Mouse (Mus musculus) intestine, embryonic 15.5 days (tissue): Measurements from ENCODE around the gene Abhd11. TPM values are rescaled to one million over a fixed set of nuclear protein-coding genes. Genes with fewer than 3 reads are reported as not detected.
"Not testable (repeated sequence)": the region's sequence is repeated elsewhere in the genome, so short reads cannot be mapped to it uniquely, and the experiment has no call there.

Experiments used
- ATAC-seq: fragments of 200-750 bp; cut with Nextera tagmentation; 2 replicates; pipeline ENCODE4 v1.8.0; 2017; ENCODE audit warnings: moderate TSS enrichment, moderate library complexity
- H3K27ac ChIP-seq: fragments of 300-500 bp; sonication (generic); 2 replicates; pipeline ENCODE4 v1.5.1; 2015; ENCODE audit warnings: mild to moderate bottlenecking, inconsistent platforms
- H3K27me3 ChIP-seq: fragments of 300-500 bp; sonication (generic); replicated peaks from 2 replicates; pipeline ENCODE4 v1.6.1; 2015; ENCODE audit warnings: inconsistent platforms
- H3K36me3 ChIP-seq: fragments of 300-500 bp; sonication (generic); 2 replicates; pipeline ENCODE4 v1.6.1; 2015; ENCODE audit warnings: inconsistent platforms
- H3K4me1 ChIP-seq: fragments of 300-500 bp; sonication (generic); replicated peaks from 2 replicates; pipeline ENCODE4 v1.6.1; 2015; ENCODE audit warnings: inconsistent platforms
- H3K4me2 ChIP-seq: fragments of 300-500 bp; sonication (generic); replicated peaks from 2 replicates; pipeline ENCODE4 v1.6.1; 2015; ENCODE audit warnings: mild to moderate bottlenecking, inconsistent platforms
- H3K4me3 ChIP-seq: fragments of 300-500 bp; sonication (generic); replicated peaks from 2 replicates; pipeline ENCODE4 v1.5.1; 2015; ENCODE audit warnings: inconsistent platforms
- H3K9ac ChIP-seq: fragments of 300-500 bp; sonication (generic); 2 replicates; pipeline ENCODE4 v1.6.1; 2015; ENCODE audit warnings: inconsistent platforms
- H3K9me3 ChIP-seq: fragments of 300-500 bp; sonication (generic); 2 replicates; pipeline ENCODE4 v1.6.1; 2016; ENCODE audit warnings: inconsistent platforms
- WGBS: fragments of 180-500 bp; shearing (Covaris S2); methylation state at CpG from one replicate; pipeline ENCODE4 v1.1.7; 2015; 5-methylcytosine and 5-hydroxymethylcytosine counted together
- polyA plus RNA-seq: library from polyadenylated mRNA; unstranded; fragments of >200 nt; fragmentation: Nextera tagmentation; extraction: Ambion mirVana; gene quantifications from 2 replicates; pipeline ENCODE4 v1.2.1, GENCODE M21; 2015

The Abhd11 gene
- polyA plus RNA-seq, result 96.0 and 101 TPM in 2 replicates

DNA sequence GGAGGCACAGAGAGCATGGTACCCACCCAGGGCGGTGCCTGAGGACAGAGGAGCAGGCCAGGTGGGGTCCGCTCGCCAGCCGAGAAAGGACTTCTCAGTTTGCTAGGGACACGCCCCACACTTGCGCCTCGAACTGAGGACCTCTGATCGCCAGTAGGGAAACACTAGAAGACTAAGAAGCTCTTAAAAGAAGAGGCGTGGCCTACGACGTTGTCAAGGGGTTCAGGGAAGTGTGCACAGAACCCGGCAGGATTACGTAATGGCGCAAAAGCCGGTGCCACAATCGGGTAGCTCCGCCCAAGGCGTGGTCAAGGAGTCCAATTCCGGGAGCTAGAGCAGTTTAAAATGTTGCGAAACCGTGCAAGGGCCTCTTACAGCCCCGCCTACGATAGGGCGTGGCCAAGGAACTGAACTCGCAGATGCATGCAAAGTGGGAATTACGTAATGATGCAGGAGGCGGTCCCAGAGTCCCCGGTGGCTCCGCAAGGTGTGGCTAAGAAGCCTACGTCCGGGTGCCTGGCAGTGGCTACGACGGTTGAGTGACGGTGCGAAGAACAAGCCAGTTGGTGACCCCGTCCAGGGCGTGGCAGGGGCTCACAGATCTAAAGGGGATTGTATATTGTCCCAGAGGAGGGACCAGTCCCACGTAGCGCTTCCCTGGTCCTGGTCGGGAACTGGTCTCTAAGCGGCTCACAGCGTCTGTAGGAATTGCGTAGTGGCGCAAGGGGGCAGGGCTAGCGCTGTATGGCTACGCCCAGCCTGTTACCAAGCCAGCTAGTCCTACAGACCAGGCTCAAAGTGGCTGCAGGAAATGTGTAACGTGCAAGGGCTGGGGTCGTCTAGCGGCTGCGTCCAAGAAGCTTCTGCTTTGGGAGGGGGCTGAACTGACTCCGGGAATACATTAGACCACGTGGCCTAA lies at the start of gene Abhd11:
Gene Abhd11, plus strand, starts transcription at position 482 of the 919 bp plus-strand sequence.
- Histone ChIP-seq H3K27me3 (no peaks in the 10 kb centered on the region), H3K4me1 (peaks cover 38% of the 10 kb centered on the region), H3K9ac (peak within 1 kb of the TSS; percentile 71), H3K36me3 (no peaks in the 10 kb centered on the region), H3K4me3 (peak within 1 kb of the TSS; percentile 73), H3K27ac (peak within 1 kb of the TSS; percentile 99), H3K9me3 (no peaks in the 10 kb centered on the region), H3K4me2 (peak within 1 kb of the TSS; percentile 90)
- peak; percentile 86 for ATAC-seq
- WGBS, result under 1% methylated on average over 52 of the region's 52 CpGs

DNA sequence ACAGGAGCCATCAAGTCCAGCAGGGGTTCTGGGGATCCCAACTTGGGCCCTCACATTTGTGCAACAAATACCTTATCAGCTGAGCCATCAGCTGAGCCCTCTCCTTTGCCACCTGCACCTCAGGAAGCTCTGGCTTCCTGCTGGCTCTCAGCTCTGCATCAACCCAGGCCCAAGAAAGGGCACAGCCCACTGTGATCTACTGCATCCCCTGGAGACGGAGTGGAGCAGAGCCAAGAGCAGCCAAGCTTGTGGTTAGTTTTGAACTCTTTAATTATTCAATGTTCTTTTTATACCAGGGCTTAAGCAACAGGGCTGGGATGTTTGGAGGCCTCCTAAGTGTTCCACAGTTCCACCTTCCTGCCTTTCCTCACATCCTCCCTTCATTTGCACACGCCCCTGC lies 48.5 kb upstream of the Abhd11 start:
- Histone ChIP-seq H3K4me3 (no peak overlapping the region), H3K9me3 (no peaks in the 10 kb centered on the region), H3K9ac (no peak overlapping the region), H3K36me3 (no peaks in the 10 kb centered on the region), H3K4me2 (no peak overlapping the region), H3K27ac (no peak overlapping the region), H3K4me1 (peaks cover 6% of the 10 kb centered on the region; the same call in 1 of the 2 replicates), H3K27me3 (no peaks in the 10 kb centered on the region)
- WGBS, result 80% methylated on average over 2 of the region's 2 CpGs
- ATAC-seq, result no peak

DNA sequence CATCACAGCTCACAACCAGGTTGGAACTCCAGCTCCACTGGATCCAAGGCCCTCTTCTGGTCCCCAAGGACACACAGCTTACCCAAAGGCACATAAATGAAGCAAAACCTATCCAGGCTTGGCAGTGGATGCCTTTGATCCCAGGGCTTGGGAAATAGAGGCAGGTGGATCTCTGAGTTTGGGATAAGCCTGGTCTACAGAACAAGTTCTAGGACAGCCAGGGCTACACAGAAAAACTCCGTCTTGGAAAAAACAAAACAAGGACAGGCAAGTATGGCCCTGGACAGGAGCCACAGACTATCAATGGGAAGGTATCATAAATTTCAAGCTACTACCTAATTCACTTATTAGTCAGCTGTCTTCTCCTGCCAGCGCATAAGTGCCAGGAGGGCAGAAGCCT lies 47.4 kb upstream of the Abhd11 start:
- no peak overlapping the region for H3K9ac ChIP-seq
- no peak overlapping the region for H3K4me2 ChIP-seq
- H3K27ac ChIP-seq, result 0 out of 2 replicates have a peak overlapping the region, but pooled peaks have one; percentile 3
- no peaks in the 10 kb centered on the region for H3K36me3 ChIP-seq
- H3K27me3 ChIP-seq, result no peaks in the 10 kb centered on the region
- ATAC-seq, result no peak
- H3K4me1 ChIP-seq, result peaks cover 8% of the 10 kb centered on the region; the same call in 1 of the 2 replicates
- WGBS, result 92% methylated on average over 2 of the region's 2 CpGs
- no peak overlapping the region for H3K4me3 ChIP-seq
- H3K9me3 ChIP-seq, result no peaks in the 10 kb centered on the region

DNA sequence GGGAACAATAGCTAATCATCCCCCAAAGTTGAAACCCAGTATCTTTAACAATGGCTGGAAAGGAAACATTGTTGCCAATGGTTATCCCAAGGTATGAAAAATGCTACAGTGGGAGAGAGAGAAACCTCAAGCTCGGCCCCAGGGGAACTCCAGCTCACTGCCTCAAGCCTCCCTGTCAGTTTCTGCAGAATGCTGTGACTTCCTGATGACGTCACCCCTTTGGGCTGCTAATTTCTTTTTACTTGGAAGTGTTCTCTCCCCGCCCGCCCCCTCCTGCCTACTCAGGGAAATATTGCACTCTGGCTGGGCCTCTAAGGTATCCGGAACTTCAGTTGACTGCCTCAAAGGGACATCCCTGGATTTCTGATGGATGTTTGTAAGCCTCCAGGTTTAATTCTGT lies 45.4 kb upstream of the Abhd11 start:
- H3K9me3 ChIP-seq, result no peaks in the 10 kb centered on the region
- ATAC-seq, result no peak
- H3K4me3 ChIP-seq, result no peak overlapping the region
- H3K27ac ChIP-seq, result no peak overlapping the region
- no peaks in the 10 kb centered on the region for H3K36me3 ChIP-seq
- H3K9ac ChIP-seq, result no peak overlapping the region
- H3K27me3 ChIP-seq, result no peaks in the 10 kb centered on the region
- H3K4me2 ChIP-seq, result no peak overlapping the region
- H3K4me1 ChIP-seq, result peaks cover 9% of the 10 kb centered on the region; the same call in 1 of the 2 replicates
- 31% methylated on average over 5 of the region's 5 CpGs for WGBS

DNA sequence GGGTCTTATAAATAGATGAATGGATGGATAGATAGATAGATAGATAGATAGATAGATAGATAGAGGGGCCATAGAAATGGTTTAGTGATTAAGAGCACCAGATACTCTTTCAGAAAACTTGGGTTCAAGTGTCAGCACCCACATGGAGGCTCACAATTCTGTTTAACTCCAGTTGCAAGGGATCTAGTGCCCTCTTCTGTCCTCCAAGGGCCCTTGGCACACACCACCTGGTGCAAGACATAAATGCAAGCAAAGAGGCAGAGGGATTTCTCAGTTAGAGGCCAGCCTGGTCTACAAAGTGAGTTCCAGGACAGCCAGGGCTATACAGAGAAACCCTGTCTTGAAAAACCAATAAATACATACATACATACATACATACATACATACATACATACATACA lies 44.3 kb upstream of the Abhd11 start:
- not testable (repeated sequence) for H3K36me3 ChIP-seq, ATAC-seq, H3K4me3 ChIP-seq, H3K9me3 ChIP-seq, H3K9ac ChIP-seq, H3K27me3 ChIP-seq, H3K27ac ChIP-seq, H3K4me1 ChIP-seq, H3K4me2 ChIP-seq

DNA sequence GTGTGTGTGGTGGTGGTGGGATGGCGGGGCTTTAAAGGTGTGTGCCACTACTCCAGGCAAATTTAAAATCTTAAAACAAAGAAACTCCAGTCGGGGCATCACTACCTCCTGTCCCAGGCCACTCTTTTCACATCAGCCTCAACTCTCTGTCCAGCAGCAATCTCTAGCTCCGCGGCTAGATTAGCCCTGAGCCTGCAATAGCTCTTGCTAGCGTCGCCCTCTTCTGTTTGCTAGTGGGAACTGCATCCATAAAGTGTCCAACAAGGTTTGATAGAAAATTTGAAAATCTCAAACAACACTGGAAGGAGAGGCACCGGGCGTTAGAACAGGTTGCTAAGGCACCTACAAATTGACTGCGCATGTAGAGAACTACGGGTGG lies 43.5 kb upstream of the Abhd11 start:
- no peak for ATAC-seq
- Histone ChIP-seq H3K4me1 (peaks cover 9% of the 10 kb centered on the region; the same call in 1 of the 2 replicates), H3K9ac (peak overlapping the region; percentile 32), H3K27me3 (no peaks in the 10 kb centered on the region), H3K9me3 (no peaks in the 10 kb centered on the region), H3K4me2 (peak overlapping the region; percentile 68), H3K36me3 (no peaks in the 10 kb centered on the region), H3K4me3 (peak overlapping the region; percentile 31; the same call in 1 of the 2 replicates), H3K27ac (peak overlapping the region; percentile 77)
- 7% methylated on average over 10 of the region's 10 CpGs for WGBS

DNA sequence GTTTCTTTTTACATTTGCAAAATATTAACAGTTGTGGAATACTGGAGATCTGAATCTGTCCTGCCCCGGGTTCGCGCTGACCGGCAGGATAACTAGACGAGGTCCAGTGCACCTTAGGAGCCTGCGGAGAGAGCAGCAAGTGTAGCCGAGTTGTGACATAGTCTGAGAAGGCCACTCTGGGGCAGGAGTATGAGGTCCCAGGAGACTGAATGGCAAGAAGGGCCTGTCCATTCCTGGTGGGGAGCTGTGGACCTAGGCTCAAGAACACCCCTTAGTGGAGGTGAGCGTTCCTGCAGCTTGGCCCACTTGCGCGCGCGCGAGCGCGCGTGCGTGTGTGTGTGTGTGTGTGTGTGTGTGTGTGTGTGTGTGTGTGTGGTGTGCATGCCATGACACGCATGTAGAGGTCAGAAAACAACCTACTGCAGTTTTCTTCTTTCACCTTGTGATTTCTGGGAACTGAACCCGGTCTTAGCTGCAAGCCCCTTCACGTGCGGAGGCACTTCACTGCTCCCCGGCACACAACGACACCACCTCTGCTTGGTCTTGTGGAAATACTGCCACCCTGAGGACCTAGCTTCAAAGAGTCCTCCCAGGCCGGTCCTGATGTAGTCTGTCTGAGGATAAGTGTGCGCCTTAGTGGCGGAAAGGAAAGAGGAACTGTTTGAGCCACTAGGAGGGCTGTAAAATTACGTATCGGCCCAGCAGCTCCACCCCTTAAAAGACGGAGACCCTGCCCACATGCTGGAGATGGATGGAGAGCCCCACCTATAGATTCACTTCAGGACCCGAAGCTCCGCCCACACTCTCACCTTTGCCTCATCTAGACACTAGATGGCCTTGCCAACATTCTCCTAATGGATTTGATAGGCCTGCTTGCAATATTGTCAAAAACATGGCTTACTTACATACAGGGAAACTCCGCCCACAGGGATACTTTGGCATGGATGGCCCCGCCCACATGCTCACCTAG lies 42.8 kb upstream of the Abhd11 start:
- Histone ChIP-seq H3K4me3 (peak overlapping the region; percentile 31), H3K36me3 (no peaks in the 10 kb centered on the region), H3K27me3 (no peaks in the 10 kb centered on the region), H3K4me1 (peaks cover 9% of the 10 kb centered on the region; the same call in 1 of the 2 replicates), H3K9ac (peak overlapping the region; percentile 32), H3K27ac (peak overlapping the region; percentile 92), H3K4me2 (peak overlapping the region; percentile 68), H3K9me3 (no peaks in the 10 kb centered on the region)
- WGBS, result 4% methylated on average over 33 of the region's 33 CpGs
- ATAC-seq, result peak; percentile 87

DNA sequence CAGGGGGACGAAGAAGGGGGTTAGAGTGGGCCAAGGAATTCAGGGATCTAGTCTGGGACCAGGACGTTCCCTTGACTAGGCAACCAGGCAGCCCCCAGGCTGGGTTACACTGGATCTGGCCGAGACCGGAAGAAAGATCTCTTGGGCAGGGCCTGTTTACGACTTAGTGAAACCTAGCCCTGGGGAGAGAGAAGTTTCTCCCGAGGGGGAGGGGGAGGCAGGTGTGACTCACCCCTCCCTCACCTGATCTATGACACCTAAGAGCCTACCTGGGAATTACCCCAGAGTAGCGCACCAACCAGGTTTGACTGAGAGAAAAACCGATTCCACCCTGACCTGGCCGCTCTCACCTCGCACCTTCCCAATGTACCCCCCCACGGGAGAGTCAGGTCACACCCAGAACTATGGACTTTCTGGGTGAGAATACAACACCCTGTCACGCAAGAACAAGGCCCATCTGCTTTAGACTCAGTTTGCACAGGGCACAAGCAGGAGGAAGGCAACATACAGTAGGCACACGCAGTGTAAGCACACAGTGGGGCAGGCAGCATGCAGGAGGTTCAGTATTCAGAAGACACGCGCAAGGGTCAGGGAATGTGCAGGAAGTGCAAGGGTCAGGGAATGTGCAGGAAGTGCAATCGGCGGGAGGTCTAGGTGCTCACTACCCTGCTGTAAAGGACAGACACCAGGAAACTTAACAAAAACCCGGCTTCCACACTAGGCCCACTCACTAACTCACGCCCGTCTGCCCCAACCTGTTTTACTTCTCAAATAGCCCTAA lies 41.6 kb upstream of the Abhd11 start:
- H3K4me2 ChIP-seq, result peak overlapping the region; percentile 68; the same call in 1 of the 2 replicates
- H3K36me3 ChIP-seq, result no peaks in the 10 kb centered on the region
- no peak overlapping the region for H3K4me3 ChIP-seq
- no peaks in the 10 kb centered on the region for H3K9me3 ChIP-seq
- peaks cover 9% of the 10 kb centered on the region; the same call in 1 of the 2 replicates for H3K4me1 ChIP-seq
- WGBS, result 51% methylated on average over 20 of the region's 20 CpGs
- no peaks in the 10 kb centered on the region for H3K27me3 ChIP-seq
- peak overlapping the region; percentile 92 for H3K27ac ChIP-seq
- 0 out of 2 replicates have a peak overlapping the region, but pooled peaks have one; percentile 17 for H3K9ac ChIP-seq
- peak; percentile 44 for ATAC-seq

DNA sequence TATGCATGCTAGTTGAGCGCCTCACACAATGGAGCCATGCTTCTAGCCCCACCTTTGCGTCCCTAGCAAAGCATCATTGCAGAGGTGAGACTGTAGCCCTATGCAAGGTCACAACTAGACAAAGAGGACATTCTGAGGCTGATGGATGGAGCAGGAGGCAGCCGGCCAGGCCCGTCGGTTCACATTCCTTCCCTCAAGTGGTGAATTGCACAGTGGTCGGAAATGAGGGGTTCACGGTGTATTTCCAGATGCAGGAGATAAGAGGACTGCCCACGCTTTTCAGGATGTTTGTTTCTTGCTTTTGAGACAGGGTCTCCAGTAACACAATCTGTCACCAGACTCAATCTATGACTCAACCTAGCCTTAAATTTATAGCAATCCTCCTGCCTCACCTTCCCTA lies 38.3 kb upstream of the Abhd11 start:
- 52% methylated on average over 8 of the region's 8 CpGs for WGBS
- Histone ChIP-seq H3K36me3 (no peaks in the 10 kb centered on the region), H3K4me1 (0 out of 2 replicates have a peak, but pooled peaks cover 12% of the 10 kb centered on the region), H3K9me3 (no peaks in the 10 kb centered on the region), H3K9ac (no peak overlapping the region), H3K4me3 (no peak overlapping the region), H3K4me2 (no peak overlapping the region), H3K27ac (no peak overlapping the region), H3K27me3 (no peaks in the 10 kb centered on the region)
- no peak for ATAC-seq

DNA sequence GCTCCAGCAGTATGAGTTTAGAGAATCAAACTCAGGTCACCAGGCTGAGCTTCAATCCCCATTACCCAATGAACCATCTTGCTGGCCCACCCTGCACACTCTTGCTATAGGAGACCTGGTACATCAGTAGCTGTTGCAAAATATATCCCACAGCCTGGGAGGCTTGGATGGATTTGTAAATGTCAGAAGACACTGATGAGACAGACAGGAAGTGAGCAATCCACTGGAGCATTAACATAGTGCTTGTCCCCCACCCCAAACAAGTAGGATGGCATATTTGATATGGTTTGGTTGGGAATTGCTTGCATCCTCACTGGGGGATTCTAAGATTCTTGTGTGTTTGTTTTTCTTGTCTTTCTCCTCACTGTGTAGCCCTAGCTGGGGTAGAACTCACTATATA lies 35.9 kb upstream of the Abhd11 start:
- Histone ChIP-seq H3K4me1 (0 out of 2 replicates have a peak, but pooled peaks cover 7% of the 10 kb centered on the region), H3K27me3 (no peaks in the 10 kb centered on the region), H3K9ac (no peak overlapping the region), H3K36me3 (no peaks in the 10 kb centered on the region), H3K4me2 (no peak overlapping the region), H3K27ac (no peak overlapping the region), H3K4me3 (no peak overlapping the region), H3K9me3 (no peaks in the 10 kb centered on the region)
- ATAC-seq, result no peak

DNA sequence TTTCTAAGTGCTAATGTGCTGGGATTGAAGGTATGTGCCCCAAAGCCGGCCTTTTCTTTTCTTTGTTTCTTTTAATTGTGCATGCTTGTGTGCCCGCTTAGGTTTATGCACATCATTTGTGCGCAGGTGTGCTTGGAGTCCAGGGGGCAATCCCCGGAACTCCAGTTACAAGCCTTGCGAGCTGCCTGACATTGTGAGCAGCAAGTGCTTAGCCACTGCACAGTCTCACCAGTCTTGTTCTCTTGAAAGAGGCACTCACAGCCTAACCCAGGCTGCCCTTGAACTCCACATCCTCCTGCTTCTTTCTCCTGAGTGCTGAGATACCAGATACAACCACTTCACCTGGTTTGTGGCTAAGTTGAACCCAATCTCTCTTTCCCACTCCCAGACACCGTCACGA lies 35.4 kb upstream of the Abhd11 start:
- Histone ChIP-seq H3K9ac (no peak overlapping the region), H3K4me2 (no peak overlapping the region), H3K27me3 (no peaks in the 10 kb centered on the region), H3K9me3 (no peaks in the 10 kb centered on the region), H3K27ac (no peak overlapping the region), H3K4me1 (0 out of 2 replicates have a peak, but pooled peaks cover 7% of the 10 kb centered on the region), H3K36me3 (no peaks in the 10 kb centered on the region), H3K4me3 (no peak overlapping the region)
- no peak for ATAC-seq
- WGBS, result 84% methylated on average over 7 of the region's 7 CpGs
